Mouse (Mus musculus): ENCODE results near the gene Hoxb5.

Hoxb5 gene

GRCm38 (mm10) chr11:96340698-96341365, 37.7 kb downstream of the Hoxb5 start:
- no peak for DNase-seq (ENCODE audit: low spot score in 2 of 2)

DNA sequence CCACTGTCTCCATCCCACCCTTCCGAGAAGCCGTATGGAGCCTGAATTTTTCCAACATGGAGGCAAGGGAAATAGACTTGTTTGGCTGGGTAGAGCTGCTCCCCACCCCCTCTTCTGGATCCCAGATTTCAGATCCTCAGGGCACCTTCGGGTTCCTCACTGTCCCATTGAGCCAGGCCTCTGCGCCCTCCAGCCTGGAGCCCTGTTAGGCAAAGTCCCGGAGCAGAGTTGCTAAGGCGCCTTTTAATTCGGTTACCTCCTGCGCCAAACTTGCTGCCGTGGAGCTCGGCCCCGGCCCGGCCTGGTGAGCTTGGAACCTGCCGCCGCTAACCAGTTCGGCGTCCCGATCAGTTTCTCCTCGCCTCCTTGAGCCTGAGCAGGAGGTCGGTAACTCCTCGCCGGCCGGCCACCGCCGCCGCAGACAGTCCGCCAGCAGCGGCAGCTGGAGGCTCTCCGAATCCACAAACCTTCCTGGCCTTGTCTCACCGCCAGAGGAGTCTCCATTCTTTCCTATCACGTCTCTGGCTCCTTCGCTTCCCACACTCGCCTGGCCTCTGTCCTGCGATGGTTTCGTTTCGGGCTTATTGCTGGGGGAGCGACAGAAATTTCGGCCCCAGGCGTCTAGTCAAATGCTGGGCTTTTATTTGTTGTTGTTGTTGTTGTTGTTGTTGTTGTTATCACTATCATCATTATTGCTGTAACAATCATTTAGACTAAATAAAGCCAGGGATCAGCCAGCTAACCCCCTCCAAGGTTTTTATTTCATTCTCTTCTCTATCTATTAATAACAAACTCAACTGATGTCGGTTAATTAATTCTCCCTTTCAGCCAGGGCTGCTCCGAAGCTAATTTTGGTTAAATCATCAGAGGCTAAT, 38.8 kb downstream of the Hoxb5 start:
- no peak for DNase-seq (ENCODE audit: low spot score in 2 of 2)

GRCm38 (mm10) chr11:96342576-96342930, 39.4 kb downstream of the Hoxb5 start:
- no peak for DNase-seq (ENCODE audit: low spot score in 2 of 2)

- no peak for DNase-seq (ENCODE audit: low spot score in 2 of 2)
These were observed 40.1 kb downstream of the Hoxb5 start for GRCm38 (mm10) chr11:96343206-96343745.

DNA sequence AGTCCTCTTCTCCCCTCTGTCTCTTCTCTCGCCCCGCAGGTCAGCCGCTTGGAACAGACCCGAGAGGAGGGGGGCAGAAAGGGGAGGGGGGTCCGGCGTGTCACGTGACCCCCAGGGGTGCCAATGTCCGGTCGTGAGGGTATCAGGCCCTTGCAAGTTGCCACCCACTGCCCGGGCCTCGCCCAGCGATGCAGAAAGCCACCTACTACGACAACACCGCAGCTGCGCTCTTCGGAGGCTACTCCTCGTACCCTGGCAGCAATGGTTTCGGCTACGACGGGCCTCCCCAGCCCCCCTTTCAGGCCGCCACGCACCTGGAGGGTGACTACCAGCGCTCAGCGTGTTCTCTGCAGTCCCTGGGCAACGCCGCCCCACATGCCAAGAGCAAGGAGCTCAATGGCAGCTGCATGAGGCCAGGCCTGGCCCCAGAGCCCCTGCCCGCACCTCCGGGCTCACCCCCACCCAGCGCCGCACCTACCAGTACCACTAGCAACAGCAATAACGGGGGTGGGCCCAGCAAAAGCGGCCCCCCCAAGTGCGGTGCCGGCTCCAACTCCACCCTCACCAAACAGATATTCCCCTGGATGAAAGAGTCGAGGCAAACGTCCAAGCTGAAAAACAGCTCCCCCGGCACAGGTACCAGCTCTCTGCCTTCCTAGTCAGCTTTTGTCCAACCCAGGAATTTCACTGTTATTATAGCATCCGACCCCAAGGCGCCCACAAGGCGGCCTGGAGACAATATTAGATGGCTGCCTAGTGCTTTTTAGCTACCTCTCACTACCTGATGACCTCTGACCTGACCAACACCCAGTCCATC, 41.1 kb downstream of the Hoxb5 start:
- no peak for DNase-seq (ENCODE audit: low spot score in 2 of 2)

- DNase-seq (ENCODE audit: low spot score in 2 of 2) = no peak
These were observed 41.7 kb downstream of the Hoxb5 start for GRCm38 (mm10) chr11:96344878-96345159.

GRCm38 (mm10) chr11:96345220-96345892, 42.2 kb downstream of the Hoxb5 start:
- no peak for DNase-seq (ENCODE audit: low spot score in 2 of 2)

DNA sequence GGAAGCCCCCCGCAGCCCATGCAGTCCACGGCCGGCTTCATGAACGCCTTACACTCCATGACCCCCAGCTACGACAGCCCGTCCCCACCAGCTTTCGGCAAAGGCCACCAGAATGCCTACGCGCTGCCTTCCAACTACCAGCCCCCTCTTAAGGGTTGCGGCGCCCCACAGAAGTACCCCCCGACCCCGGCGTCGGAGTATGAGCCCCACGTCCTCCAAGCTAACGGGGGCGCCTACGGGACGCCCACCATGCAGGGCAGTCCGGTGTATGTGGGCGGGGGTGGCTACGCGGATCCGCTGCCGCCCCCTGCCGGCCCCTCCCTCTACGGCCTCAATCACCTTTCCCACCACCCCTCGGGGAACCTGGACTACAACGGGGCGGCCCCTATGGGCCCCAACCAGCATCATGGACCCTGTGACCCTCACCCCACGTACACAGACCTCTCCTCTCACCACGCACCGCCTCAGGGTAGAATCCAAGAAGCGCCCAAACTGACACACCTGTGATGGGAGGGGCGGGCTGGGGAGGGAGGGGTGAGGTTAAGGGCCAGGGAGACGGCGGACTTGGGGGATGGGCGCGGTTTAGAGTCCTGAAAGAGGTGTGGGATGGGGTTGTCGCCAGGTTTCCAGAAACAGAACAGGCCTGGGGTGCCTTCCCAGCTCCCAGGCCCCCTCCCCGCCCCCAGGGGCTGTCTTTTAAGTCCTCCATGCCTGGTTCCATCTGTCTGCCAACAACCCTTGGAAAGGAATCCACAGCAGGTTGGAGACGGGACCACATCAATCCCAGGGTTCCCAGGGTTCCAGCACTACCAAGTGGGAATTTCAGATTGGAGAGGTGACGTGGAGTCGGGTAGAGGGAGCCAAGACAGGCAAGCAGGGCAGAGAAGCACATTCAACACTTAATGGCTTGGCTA, 43.0 kb downstream of the Hoxb5 start:
- DNase-seq (ENCODE audit: low spot score in 2 of 2) = no peak

- DNase-seq (ENCODE audit: low spot score in 2 of 2) = no peak
These were observed 43.9 kb downstream of the Hoxb5 start for GRCm38 (mm10) chr11:96346916-96347520.

- DNase-seq (ENCODE audit: low spot score in 2 of 2) = no peak
These were observed 44.6 kb downstream of the Hoxb5 start for GRCm38 (mm10) chr11:96347717-96348116.

DNA sequence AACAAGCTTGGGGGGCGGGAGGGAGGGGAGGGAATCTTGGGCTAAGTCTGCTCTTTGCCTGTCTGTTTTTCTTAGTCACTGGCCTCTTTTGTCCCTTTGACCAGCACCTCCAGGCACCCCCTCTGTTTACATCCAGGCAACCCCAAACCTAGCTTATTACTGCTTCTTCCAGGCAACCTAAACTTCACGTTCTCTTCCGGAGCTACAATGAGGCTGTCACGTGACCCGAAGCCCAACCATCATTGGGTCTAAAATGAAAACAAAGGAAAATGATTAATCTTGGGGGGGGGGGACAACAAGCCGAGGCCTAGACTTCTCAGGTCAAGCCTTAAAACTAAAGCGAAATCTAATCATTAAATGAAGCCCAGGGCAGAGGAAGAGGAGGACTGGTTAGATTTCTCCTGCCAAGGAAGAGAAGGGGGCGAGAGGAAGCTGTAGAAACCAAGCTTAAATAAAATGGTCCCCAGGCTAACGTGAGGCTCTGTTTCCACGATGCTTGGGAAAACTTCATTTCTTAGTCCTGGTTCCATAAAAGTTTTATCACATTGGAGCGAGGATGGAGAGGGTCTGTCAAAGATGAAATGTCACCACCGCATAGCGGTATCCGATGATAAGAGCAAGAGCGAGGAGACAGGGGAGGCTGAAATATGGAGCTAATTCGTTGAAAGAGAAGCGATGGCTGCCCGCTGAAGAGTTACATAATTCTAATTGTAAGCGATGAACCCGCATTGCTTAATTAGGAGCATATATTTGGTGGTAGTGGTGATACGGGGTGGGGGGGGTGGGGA, 45.2 kb downstream of the Hoxb5 start:
- no peak for DNase-seq (ENCODE audit: low spot score in 2 of 2)

DNA sequence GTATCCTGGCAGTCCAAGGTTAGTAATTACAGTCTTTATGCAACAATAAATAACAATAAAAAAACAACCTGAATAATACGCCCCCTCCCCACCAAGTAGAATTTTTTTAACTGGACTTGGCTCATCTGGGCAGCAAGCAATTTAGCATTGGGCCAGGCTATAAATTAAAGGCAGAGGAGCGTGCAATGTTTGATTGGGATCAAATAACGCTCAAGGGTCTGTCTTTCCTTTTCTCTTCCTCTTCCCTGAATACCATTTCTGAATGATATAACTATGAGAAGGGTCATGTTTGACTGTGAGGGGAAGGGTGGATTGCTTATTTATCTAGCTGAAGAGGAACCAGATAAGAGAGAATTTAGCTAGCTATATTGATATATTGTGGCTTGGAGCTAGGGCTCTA, 45.9 kb downstream of the Hoxb5 start:
- no peak for DNase-seq (ENCODE audit: low spot score in 2 of 2)

DNA sequence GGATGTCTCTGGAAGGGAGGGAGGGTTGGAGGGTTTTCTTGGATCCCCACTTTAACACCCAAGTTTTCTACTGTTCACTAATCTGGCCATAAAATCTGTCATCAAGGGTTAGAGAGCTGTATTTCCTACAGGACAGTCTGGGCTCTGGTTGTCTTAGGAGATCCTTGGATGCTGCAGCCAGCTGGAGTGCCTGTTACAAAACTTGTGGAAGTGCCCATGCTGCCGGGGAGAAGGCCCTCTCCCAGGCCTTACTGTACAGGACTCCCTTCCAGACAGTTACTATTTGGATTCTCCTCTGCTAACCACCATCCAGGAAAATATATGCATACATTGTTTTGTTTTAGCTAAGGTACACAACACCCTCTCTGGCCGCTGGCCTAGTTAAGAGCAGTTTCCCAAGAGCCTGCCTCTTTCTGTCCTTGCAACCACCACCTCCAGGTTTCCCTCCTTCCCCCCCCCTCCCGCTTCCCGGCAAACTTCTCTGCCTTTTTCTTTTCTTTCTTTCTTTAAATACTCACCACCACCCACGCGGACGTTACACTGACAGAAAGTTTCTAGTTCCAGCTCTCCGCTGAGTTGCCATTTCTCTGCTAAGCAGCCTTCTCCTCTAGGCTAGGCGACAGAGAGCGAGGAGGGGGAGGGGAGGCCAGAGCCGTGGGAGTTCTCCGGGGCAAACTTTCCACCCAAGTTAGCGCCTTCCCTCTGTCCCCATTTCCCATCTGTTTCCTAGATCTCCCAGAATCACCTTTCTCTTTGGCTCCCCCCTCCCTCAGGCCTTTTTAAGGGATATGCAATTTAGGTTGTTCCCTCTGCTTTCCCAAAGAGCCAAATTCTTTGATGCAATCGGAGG, 46.6 kb downstream of the Hoxb5 start:
- no peak for DNase-seq (ENCODE audit: low spot score in 2 of 2)

- DNase-seq (ENCODE audit: low spot score in 2 of 2) = no peak
These were observed 47.1 kb downstream of the Hoxb5 start, which contains the start of gene Hoxb2 for GRCm38 (mm10) chr11:96350341-96350624. Hoxb2 (plus strand) TSS chr11:96350525.

- no peak for DNase-seq (ENCODE audit: low spot score in 2 of 2)
These were observed 47.7 kb downstream of the Hoxb5 start for GRCm38 (mm10) chr11:96350791-96351190.

DNA sequence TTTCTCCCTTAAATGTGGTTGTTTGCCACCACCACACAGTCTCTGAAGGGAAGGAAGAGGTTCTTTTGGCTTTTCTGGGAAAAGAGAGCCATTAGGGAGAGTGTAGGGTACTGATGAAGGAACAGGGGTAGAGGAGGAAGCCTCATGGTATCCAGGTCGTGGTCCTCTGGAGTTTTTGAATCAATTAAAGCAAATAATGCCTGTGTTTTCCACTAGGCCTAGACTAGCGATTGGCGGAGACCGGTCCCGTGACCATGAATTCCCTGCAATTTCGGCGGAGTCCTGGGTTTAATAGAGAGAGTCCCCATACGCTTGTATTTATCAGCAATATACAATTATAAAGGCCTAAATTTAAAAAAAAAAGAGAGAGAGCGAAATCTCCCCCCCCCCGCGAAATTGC, 48.2 kb downstream of the Hoxb5 start:
- DNase-seq (ENCODE audit: low spot score in 2 of 2) = no peak

DNA sequence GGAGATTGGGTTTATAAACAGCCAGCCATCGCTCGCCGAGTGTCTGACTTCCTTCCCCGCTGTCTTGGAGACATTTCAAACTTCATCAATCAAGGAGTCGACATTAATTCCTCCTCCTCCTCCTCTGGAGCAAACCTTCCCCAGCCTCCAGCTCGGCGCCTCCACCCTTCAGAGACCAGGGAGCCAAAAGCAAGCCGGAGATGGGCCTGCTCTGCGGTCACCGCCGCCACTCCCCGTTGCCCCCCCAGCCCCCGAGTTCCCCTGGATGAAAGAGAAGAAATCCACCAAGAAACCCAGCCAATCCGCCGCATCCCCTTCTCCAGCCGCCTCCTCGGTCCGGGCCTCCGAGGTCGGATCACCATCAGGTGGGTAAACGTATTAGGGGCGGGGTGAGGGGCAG, 48.7 kb downstream of the Hoxb5 start:
- no peak for DNase-seq (ENCODE audit: low spot score in 2 of 2)

DNA sequence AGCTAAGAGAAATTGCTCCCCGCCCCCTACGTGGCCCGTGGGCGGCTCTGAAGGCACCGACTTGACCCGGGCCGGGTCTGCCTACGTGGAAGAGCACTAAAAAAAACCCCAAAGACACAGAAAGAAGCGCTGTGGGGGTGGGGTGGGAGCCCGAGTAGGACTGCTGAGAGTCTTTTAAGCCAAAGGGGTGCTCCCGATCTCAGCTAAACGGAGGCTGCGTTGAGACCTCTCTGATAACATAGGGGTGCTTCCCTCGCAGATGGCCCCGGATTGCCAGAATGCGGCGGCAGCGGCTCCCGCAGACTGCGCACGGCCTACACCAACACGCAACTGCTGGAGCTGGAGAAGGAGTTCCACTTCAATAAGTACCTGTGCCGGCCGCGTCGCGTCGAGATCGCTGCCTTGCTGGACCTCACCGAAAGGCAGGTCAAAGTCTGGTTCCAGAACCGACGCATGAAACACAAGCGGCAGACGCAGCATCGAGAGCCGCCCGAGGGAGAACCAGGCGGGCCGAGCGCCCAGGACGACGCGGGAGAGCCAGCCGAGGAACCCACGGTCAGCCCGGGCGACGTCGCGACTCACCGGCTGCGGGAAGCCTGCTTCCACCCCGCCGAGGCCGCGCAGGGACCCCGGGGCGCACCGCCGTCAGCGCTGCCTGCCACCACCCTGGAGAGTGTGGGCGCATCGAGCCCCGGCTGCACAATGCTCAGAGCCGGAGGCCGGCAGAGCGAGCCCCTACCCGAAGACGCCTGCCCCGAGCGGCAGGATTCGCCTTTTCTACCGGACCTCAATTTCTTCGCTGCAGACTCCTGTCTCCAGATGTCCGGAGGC, 49.8 kb downstream of the Hoxb5 start:
- peak in 1 of 2 experiments; percentile 14 for DNase-seq (ENCODE audit: low spot score in 2 of 2)
